Mouse (Mus musculus): ENCODE results near the gene Syt13.

The Syt13 gene

DNA sequence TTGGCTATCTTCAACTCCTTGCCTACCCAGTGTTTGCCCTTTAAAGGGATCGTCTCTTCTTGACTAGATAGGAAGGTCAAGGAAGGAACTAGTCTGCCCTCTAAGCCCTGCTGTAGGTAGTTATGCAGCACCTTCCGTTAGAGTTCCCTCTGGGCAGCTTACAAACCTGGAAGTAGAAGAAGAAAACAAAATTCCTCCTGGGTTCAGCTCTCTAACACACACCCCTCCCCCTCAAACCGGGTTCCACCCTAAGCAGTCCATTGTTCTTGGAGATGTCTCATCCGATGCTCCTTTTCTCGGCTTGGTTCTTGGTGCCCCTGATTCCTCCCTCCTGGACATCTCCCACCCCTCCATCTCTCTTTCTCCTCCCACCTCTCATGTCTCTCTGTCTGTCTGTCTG is 14.8 kb downstream of the Syt13 start:
- no peak for DNase-seq

DNA sequence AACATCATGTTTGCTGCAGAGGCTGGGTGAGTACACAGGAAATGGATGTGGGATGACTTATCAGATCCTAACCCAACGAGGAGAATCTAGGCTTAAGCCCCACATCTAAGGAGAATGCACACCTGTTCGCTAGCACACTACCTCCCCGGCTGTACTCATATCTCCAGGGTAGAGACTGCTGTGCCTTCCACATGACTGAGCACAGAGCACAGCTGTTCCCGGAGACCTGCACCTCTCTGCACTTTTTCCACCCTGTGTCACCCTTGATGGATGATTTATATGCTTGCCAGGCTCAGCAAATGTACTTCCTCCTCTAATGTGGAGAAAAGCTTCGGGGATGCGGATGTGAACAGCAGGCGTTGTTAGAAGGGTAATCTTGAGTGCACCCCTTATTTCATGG is 16.2 kb downstream of the Syt13 start:
- peak; percentile 63 for DNase-seq

DNA sequence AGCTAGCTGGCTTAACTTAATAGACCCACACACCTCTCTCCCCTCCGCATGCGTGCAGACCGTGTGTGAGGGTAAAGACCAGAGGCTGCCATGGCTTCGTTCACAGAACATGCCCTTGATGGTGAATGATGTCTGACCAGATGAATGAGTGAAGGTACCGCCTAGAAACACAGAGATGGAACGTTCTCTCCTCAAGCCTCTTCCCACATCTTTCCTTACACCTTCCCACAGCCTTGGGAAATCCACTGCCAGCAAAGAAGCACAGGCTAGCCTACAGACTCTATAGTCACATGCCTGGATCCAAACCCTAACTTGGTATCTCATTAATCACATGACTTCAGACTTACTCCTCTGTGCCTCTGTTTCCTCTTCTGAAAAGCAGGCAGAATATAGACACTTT is 18.5 kb downstream of the Syt13 start:
- no peak for DNase-seq

DNA sequence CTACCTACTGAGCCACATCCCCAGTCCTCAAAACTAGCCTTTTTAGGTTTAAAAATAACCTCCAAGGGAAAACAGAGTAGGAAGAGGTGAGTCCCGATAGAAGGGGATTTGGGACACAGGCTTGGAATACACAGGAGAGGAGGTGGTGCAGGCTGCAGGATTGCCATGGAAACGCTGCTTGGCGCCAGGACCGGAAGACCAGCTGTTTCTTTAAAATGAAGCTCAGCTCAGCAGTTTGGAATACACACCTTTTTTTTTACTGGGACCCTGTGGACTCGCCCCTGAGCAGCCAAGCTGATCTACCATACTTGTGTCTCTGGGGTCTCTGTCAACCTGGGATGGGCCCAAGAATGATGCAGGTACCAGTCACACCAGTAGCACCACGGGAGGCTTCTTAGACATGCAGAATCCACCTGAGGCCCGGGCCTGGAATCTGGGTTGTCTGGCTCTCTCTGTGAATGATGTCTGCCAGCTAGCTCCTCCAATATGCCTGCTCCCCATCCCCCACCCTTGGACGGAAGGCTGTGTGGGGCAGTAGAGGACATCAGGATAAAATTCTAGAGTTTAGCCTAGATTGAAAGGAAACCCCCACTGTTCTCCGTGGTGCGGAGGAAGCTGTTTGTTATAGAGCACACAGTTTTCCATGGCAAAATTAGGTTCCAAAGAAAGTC is 19.5 kb downstream of the Syt13 start:
- DNase-seq = no peak

DNA sequence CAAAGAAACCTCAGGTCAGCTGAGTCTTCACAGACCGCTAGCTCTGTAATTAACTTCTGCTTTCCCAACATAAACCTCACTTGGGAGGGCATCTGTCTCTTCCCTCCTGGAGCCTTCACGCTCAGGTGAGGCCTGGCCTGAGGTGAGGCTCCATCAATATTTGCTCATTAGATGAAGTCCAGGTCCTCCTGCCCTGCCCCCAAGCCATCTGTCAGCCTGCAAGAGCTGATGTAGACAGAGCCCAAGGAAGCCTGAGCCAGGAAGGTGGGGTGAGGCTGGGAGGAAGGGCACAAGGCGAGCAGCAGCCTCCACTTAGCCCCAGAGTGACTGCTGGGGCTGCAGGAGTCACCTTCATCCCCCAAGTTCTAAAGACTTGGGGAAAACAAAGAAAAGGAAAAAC is 20.6 kb downstream of the Syt13 start:
- DNase-seq = no peak

DNA sequence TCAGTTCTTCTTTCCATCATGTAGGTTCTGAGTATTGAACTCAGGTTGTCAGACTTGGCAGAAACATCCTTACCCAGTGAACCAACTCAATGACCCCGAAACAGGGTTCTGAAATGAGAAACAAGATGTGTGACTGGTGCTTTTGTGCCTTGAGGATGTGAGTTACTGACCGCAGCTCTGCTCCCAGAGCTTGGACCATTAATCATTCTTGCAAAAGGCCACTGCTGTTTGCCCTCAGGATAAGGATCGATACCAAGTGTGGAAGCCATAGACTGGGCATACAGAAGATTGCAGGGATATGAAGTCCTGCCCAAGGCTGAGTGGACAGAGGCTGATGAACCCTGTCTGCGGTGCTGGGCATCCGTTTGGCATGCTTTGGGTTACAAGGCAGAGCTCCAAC is 23.2 kb downstream of the Syt13 start:
- no peak for DNase-seq

DNA sequence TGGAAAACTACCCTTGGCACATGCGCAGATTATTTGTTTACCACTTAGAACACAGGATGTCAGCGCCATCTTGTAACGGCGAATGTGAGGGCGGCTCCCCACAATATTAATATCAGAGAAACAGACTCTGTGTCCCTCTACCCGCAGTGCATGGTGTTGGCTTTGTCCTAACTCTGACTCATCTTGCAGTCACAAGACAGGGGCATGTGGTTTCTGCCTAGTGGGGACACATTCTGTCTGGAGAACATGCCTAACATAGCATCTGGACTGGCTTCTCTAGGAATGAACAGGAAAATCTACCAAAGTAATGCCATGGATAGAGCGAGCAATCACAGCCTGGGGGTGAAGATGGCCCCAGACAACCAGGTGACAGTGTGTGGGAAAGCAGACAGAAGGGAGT is 23.9 kb downstream of the Syt13 start:
- no peak for DNase-seq

DNA sequence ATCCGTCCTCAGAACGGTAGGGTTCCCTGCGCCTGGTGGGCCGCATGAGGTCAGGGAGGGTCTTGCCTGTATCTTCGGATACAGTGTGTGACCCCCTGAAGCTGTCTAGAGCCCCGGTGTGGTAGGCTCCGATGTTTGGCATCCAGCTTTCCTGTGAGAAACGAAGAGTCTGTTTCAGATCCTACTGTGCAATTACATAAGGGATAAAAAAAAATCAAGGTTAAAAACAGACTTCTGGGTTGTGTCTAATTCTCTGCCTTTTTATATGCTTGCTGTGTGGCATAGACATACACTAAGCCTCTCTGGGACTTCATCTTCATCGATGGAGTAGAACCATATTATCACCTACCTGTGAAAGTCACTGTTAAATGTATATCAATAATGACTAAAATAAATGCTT is 26.1 kb downstream of the Syt13 start:
- no peak for DNase-seq

DNA sequence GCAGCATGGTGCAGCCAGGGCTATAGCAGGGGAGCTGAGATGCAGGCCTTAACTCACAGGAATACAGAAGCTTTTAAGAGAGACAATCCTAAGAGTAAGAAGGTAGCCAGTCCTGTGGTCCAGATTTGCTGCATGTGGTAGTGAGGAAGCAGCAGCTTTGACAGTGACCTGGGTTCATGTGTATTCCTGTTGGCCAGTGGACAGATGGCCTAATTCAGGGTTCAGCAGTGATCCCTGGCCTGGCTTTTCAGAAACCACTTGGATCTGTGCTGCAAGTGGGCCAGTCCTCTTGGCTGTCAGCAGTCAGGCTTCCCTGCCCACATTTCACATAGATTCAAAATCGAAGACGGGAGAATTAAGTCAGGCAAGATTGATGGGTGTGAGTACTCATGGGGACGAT is 26.6 kb downstream of the Syt13 start:
- no peak for DNase-seq

DNA sequence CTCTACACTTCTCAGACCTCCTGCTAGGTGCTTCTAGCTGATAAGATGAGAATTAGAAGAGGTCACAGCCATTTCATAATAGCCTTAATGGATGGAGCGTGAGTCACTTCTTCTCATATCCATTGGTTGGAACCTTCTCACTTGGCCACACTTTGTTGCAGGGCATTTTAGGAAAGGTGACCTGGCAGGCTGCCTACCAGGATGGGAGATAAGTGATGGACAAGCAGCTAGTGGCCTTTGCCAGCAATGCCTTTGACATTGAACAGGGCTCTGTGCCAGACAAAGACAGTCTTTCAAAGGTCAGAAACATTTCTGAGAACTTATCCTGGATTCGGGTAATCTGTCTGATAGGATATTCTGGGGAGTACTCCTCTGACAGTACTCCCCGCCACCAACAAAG is 28.5 kb downstream of the Syt13 start:
- no peak for DNase-seq

DNA sequence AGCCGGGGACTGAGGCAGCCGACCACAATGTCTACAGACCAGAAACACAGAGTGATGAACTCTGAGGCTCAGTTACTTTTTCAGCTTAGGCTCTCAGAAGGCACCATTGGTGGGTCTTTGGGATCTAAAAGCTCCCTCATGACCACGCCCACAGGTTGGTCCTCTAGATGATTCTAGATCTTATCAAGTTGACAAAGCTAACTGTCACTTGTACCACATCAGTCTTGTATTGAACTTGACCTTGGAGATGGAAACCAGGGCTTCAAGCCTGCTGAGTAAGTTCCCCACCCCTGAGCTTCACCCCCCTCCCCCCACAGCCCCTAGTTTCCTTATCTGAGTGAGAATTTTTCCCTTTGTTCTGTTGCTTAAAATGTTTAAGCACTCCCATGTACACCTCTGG is 29.5 kb downstream of the Syt13 start:
- no peak for DNase-seq

DNA sequence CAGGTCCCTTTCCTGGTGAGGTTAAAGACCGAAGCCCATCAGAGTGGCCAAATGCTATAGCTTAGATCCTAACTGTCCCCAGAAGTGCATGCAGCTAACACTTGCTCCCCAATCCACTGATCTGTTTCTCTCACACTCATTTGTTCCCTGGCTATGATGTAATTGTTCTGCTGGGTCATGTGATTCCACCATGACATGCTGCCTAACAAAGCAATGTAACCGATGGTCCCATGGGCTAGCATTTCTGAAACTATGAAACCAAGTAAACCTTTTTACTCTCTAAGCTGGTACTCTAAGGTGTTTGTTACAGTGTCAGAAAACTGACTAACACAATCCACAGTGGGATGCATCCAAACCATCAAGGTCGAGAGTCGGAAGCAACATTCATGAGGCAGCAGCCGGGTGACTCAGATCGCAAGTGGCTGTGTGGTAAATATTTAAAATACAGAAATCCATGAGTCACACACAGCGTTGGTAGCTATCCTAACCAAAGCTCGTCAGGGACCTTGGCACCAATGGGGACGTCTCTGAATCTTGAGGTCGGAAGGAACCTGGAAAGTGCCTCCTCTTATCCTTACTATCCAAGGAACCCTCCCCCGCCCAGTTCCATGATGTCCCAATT is 30.3 kb downstream of the Syt13 start:
- no peak for DNase-seq

DNA sequence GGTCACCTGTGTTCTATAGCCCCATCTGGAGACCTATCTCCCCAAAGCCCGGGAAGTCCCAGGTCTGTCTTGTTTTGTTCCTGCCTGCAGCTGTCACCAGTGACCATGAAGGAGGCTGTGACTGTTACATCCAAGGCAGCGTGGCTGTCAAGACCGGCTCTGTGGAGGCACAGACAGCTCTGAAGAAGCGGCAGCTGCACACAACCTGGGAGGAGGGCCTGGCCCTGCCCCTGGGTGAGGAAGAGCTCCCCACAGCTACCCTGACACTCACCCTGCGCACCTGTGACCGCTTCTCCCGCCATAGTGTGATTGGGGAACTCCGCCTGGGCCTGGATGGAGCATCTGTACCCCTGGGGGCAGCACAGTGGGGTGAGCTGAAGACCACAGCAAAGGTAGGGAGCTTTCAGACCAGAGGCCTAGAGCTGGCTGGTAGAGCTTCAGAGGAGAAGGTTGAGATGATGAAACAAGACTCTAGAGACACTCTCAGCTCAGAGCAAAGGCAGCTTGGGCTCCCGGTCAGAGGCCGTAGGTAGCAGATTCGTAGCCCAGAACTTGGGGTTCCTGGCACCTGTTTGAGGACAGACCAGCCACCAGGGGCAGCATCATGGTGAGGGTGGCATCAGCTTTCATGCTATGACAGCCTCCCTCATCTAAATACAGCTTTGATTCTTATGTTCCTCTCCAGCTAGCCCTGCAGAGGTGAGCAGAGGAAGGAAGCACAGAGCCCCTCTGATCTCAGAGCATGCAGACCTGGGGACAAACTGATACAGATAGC is 31.1 kb downstream of the Syt13 start:
- peak; percentile 82 for DNase-seq

DNA sequence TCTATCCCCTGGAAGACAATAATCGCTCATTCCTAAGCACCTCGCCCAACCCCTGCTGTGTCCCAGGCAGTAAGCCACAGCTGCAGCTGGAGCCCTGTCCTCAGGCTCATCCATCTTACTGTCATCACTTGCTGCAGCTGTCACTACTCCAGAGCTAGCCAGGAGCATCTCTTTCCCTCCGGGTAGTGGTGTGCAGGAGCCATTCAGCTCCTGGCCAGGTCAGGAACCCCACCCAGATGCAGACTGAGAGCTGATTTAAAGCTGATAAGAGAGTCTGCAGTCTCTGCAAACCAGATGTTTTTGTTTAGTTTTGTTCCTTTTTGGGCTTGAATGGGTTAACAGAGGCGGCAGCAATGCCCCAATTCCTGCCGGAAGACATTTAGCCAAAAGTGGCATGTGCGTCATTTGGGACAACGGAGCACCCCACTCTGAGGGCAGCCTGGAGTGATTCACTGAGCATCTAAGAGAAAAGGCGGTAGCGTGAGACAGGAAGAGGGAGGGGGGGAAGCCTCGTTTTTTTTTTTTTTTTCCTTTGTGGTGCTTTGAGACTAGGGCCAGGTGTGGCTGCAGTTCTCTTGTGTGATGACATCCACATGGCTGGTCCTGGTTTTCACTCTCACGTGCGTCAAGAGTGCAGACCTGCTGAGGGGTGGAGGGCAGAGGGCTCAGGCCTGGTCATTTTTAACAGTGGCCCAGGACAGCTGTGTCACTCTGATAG is 33.2 kb downstream of the Syt13 start:
- DNase-seq = peak; percentile 74

DNA sequence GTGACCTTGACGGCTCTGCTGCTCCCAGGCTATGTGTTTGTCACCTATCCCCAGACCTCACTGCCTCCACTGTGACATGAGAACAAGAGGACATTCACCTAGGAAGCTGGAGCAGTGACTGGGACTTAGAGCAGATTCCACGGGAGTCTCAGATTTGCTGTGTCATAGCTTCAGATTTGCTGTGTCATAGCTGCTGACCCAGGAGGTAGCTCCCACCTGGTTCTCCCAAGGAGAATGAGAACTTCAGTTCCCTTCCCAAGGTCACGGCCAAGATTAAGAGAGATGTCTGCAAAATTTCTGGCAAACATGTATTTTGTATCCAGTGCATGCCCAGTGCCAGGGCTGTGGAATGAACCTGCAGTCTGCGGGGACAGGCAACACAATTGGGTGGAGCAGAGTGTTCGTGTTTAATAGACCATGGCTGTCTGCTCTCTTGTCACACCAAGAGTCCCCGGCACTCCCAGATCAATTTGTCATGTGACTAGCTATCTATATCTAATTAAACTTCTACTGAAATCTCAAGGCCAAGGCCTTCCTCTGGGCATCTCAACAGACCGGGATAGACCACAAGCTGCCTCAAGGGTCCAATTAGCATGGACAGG is 33.9 kb downstream of the Syt13 start:
- no peak for DNase-seq

DNA sequence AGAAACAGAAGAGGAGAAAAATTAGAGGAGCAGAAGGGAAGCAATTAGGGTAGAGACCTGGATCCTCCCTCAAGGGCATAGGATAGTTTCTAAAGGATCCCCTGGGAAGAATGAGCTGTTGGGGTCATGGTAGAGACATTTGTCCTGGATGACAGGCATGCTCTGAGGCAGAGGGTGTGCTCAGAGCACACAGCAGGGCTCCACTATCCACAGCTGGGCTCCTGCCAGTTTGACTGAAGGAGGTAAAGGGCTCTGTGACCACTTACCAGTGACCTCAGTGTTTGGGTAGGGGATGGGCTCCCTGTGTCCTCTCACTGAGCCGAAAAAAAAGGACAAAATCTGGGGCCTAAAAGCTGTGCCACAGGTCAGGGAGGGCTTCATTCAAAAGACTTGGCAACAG is 34.6 kb downstream of the Syt13 start:
- no peak for DNase-seq

DNA sequence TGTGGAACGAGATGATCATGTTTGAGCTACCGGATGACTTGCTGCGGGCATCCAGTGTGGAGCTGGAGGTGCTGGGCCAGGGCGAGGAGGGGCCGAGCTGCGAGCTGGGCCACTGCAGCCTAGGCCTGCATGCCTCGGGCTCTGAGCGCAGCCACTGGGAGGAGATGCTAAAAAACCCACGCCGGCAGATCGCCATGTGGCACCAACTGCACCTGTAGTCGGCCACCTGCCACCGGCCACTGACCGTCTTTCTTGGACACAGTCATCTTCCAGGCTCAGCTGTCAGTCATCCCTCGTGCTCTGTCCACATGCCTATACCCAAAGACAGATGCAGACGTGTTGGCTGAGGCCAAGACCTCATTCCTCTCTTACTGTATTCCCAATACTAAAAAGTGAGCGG is 38.6 kb downstream of the Syt13 start:
- no peak for DNase-seq

DNA sequence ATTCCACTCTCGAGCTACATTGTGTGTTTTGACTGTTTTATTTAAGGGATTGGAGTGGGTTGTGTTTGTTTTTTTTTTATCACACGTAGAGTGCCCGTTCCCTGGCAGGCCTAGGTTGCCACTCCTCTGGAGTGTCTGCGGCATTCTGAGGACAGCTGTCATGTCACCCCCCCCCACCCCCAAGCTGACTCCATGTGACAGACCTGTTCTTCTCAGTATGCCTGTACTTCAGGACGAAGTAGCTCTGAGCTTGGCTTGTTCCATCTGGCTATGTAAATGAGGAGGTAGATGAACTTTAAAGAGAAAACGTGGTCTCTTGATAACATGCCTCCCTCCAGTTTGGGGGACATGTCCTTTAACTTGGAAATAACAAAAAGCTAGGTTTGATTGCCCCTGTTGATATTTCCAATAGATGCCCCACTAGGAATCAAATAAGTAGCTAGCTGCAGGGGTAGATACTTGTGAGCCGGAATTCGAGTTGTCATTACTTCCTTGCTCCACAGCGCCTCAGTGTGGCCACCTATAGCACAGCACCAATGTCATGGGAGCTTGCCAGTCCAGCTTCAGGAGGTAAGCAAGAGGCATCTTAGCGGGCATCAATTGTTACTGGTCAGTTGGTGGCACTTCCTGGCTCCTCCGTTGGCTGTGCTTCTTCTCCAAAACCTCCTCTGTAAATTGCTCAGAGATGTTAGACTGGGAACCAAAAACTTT is 39.7 kb downstream of the Syt13 start:
- DNase-seq = peak; percentile 90

DNA sequence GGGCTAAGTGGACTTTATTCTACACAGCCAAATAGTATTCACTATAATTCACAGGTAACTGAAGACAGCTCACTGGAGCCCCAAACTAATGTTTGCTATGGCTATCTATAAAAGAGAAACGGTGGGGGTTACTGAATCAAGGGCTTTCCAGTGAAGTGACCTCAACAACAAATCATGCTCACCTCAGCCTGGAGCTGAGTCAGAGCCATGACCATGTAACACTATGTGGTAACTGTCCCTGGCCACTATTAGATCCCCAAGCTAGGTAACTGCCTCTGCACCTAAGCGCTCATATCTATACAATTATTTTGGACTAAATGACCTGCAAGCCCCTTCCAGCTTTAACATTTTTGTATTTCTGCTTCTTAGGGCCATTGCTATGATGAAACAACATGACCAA is 42.0 kb downstream of the Syt13 start:
- DNase-seq = no peak

DNA sequence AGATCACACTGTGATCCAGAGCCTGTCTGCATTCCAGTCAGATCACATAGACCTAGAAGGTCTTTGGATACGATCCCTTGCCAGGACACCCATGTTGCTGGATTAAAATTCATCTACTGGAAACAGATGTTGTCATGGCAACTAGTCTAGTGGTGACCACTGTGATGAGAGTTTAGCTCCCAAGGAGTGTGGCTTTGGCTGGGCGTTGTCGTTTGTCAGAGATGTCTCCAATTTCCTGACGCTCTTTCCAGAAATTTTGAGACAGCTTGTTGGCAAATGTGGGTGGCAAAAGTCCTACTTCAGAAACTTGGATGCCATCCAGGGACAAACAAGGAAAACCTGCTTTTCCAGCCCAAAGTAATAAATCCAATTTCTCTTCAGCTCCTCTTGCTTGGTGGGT is 43.7 kb downstream of the Syt13 start:
- DNase-seq = no peak

DNA sequence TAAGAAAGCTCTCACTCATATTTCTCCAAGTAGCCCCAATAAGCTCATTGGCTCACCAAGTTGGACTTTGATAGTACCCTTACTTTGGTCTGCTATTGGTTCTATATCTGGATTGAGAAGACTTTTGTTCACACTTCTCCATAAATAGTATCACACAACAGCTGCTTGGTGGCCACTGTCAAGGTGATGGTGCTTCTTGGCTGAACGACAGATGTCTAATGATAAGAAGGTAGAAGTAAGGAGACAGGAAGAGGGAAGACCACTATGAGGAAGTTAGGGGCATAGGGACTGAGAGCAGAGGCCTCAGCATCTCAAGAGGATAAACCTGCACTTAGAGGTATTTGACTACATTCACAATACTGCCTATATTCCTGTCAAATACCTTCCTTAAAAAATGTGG is 49.4 kb downstream of the Syt13 start:
- DNase-seq = no peak

DNA sequence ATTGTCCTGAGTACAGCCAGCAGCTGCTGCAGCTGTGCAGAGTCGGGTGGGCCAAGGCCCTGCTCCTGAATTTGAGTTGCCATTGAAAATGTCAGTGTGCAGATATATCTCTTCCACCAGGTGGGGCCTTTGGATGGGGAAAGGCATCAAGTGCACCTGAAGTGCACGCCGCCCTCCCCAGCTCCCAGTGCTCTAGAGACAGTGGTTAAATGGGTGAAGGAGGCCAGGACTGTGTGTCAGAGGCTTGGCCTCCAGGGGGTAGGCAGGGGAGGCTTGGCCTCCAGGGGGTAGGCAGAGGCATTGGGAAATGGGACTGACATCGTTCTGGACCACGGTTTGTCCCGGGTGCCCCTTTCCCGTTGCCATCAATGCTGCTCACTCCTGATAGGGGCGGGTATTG is 51.4 kb downstream of the Syt13 start:
- peak; percentile 47 for DNase-seq

All from thymus, postnatal 25 days (tissue).